Mouse (Mus musculus) liver, embryonic 14.5 days (tissue): ENCODE measurements around the gene Fdx1l.

Experiments used
- CTCF ChIP-seq: IDR thresholded peaks from 2 replicates; pipeline ENCODE4 v1.5.1; 2016; ENCODE audit warnings: antibody characterized with exemption, low read depth, control low read depth
- EP300 ChIP-seq: IDR thresholded peaks from 2 replicates; pipeline ENCODE4 v1.6.1; 2016; ENCODE audit warnings: antibody characterized with exemption, low read depth

DNA sequence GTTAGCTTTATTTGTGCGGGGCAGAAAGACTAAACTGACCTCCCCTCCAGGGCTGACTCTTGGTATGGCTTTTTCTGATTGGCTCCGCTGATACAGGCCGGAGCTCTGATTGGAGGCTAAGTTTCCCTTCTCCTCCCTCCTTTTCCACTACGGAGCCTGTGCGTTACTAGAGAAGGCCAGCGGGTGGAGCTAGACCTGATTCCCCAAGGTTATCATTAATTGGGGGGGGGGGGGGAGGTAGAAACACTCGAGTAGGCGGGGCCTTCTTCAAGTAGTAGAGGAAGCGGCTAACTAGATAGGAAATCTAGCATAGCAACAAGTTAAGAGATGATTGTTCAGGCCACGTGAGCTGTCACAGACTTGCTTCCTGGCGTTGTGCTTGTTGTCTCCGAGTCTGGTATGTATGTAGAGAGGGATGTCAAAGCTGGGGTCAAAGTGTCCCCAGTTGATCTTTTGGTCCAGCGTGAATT lies 42.6 kb downstream of the Fdx1l start:
- TF ChIP-seq EP300 (0 out of 2 replicates have a peak, but pooled peaks have one; percentile 8), CTCF (peak; percentile 86)
